Mouse (Mus musculus) forebrain, embryonic 15.5 days (tissue): ENCODE measurements at regions not wholly inside any gene's neighbourhood (a gene's known extent, or its start where the extent isn't known, plus 50 kb on each side); places are given as distances from the start of the nearest gene placed in this dataset.

Experiments
- ATAC-seq: fragments of 200-750 bp; cut with Nextera tagmentation; replicated peaks from 2 replicates; pipeline ENCODE4 v1.8.0; 2017; ENCODE audit warnings: mild to moderate bottlenecking, moderate TSS enrichment, moderate library complexity
- H3K27ac ChIP-seq: fragments of 300-500 bp; sonication (generic); replicated peaks from 2 replicates; pipeline ENCODE4 v1.5.1; 2015; ENCODE audit warnings: mild to moderate bottlenecking, inconsistent platforms
- H3K27me3 ChIP-seq: fragments of 300-500 bp; sonication (generic); 2 replicates; pipeline ENCODE4 v1.6.1; 2015; ENCODE audit warnings: inconsistent platforms
- H3K36me3 ChIP-seq: fragments of 300-500 bp; sonication (generic); 2 replicates; pipeline ENCODE4 v1.6.1; 2015; ENCODE audit warnings: mild to moderate bottlenecking, inconsistent platforms
- H3K4me1 ChIP-seq: fragments of 300-500 bp; sonication (generic); 2 replicates; pipeline ENCODE4 v1.6.1; 2015; ENCODE audit warnings: inconsistent platforms
- H3K4me2 ChIP-seq: fragments of 300-500 bp; sonication (generic); replicated peaks from 2 replicates; pipeline ENCODE4 v1.6.1; 2015; ENCODE audit warnings: mild to moderate bottlenecking, inconsistent platforms
- H3K4me3 ChIP-seq: fragments of 300-500 bp; sonication (generic); 2 replicates; pipeline ENCODE4 v1.5.1; 2015; ENCODE audit warnings: mild to moderate bottlenecking, inconsistent platforms
- H3K9ac ChIP-seq: fragments of 300-500 bp; sonication (generic); replicated peaks from 2 replicates; pipeline ENCODE4 v1.6.1; 2015; ENCODE audit warnings: mild to moderate bottlenecking, inconsistent platforms
- H3K9me3 ChIP-seq: fragments of 300-500 bp; sonication (generic); 2 replicates; pipeline ENCODE4 v1.6.1; 2016; ENCODE audit warnings: inconsistent platforms
- WGBS: fragments of 180-500 bp; shearing (Covaris S2); methylation state at CpG from one replicate; pipeline ENCODE4 v1.1.7; 2015; ENCODE audit warnings: mixed read lengths; 5-methylcytosine and 5-hydroxymethylcytosine counted together

DNA sequence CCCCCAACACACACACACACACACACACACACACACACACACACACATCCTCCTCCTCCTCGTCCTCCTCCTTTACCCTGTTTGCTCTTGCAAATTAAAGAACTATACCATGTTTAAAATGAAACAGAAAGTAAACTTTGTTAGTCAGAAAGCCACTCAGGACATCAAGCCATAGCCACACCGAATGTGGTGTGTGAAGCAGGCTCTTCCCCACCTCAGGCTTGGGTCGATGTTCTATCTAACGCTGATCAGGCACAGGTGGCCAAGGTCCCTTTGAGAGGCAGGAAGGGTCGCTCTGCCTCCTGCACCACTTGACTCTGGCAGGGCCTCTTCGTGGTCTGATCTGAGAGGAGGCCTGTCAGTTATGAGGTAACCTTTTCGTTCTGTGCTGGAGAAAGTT lies 156.9 kb upstream of the Irx1 start:
- Histone ChIP-seq H3K9me3 (no peaks in the 10 kb centered on the region), H3K36me3 (no peaks in the 10 kb centered on the region), H3K4me1 (peaks cover 16% of the 10 kb centered on the region), H3K27me3 (peaks cover 8% of the 10 kb centered on the region; the same call in 1 of the 2 replicates), H3K27ac (no peak overlapping the region), H3K9ac (no peak overlapping the region), H3K4me2 (no peak overlapping the region), H3K4me3 (no peak overlapping the region)
- 19% methylated on average over 7 of the region's 7 CpGs for WGBS
- ATAC-seq, result no peak

DNA sequence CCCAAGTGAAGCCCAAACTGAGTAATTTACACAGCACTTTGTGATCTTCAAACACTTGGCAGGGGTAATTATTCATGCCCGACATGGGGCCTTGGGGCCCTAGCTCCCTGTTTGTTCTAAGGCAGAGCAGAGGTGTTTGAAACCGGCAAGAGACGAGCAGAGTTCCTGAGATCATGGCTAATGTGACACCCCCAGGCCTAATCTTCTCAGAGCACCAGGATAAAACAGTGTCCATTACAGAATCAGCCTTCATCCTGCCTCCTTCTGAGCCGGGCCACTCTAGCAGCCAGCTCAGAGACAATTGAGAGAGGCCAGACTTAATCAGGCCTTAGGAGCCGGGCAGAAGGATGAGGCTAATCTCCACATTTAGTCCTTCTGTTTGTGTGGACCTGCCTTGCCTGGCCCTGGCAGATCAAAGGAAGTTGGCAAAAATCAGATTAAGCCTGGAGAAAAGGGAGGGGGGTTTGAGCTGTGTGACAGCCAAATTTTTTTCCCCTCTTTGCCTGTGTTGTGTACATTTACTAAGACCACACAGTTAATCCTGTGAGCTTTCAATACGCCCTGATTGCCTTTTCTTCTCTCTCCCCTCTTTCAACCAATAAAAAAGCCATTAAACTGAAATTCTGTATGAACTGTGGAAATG lies 157.5 kb upstream of the Irx1 start:
- peaks cover 16% of the 10 kb centered on the region for H3K4me1 ChIP-seq
- H3K9ac ChIP-seq, result no peak overlapping the region
- no peaks in the 10 kb centered on the region for H3K36me3 ChIP-seq
- H3K27ac ChIP-seq, result no peak overlapping the region
- peaks cover 8% of the 10 kb centered on the region; the same call in 1 of the 2 replicates for H3K27me3 ChIP-seq
- H3K9me3 ChIP-seq, result no peaks in the 10 kb centered on the region
- WGBS, result 7% methylated on average over 6 of the region's 6 CpGs
- ATAC-seq, result peak; percentile 34
- no peak overlapping the region for H3K4me2 ChIP-seq
- H3K4me3 ChIP-seq, result no peak overlapping the region

- 37% methylated on average over 18 of the region's 18 CpGs for whole genome bisulfite sequencing
- Histone ChIP-seq H3K27me3 (peaks cover 8% of the 10 kb centered on the region; the same call in 1 of the 2 replicates), H3K4me3 (no peak overlapping the region), H3K36me3 (no peaks in the 10 kb centered on the region), H3K4me1 (peaks cover 16% of the 10 kb centered on the region), H3K9me3 (no peaks in the 10 kb centered on the region), H3K9ac (no peak overlapping the region), H3K27ac (no peak overlapping the region), H3K4me2 (no peak overlapping the region)
- ATAC-seq, result 0 out of 2 replicates have a peak, but pooled peaks have one; percentile 17
These were observed 158.2 kb upstream of the Irx1 start for GRCm38 (mm10) chr13:72121554-72122229.

DNA sequence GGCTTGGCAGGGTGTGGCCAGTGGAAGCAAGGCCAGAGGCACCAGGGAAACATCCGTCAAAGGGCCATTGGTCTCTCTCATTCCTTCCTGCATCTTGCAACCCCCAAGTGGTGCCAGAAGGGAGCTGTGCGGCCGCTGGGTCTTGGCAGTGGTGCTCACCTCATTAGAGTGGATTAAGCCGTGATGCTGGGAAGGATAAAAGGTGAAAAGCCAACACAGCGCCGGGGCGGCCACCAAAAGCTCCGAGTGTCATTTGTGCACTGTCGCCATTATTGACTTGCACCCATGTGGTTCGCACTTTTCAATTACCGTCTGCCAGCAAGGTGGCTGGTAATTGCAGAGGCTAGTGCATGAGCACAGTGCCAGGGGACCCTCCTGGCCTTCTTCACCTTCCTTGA lies 158.7 kb upstream of the Irx1 start:
- peaks cover 16% of the 10 kb centered on the region for H3K4me1 ChIP-seq
- 6% methylated on average over 11 of the region's 11 CpGs for WGBS
- H3K36me3 ChIP-seq, result no peaks in the 10 kb centered on the region

GRCm38 (mm10) chr13:72128306-72128705 lies 164.8 kb upstream of the Irx1 start:
- no peaks in the 10 kb centered on the region for H3K36me3 ChIP-seq
- no peak overlapping the region for H3K27ac ChIP-seq
- H3K4me3 ChIP-seq, result no peak overlapping the region
- 90% methylated on average over 1 of the region's 1 CpGs for WGBS
- 0 out of 2 replicates have a peak, but pooled peaks cover 3% of the 10 kb centered on the region for H3K27me3 ChIP-seq
- no peak overlapping the region for H3K9ac ChIP-seq
- no peak overlapping the region for H3K4me2 ChIP-seq
- ATAC-seq, result no peak
- H3K4me1 ChIP-seq, result no peaks in the 10 kb centered on the region
- H3K9me3 ChIP-seq, result no peaks in the 10 kb centered on the region

More for the DNA sequence above, 158.7 kb upstream of the Irx1 start:
- Histone ChIP-seq H3K27ac (no peak overlapping the region), H3K4me2 (no peak overlapping the region), H3K9ac (no peak overlapping the region), H3K9me3 (no peaks in the 10 kb centered on the region), H3K27me3 (peaks cover 8% of the 10 kb centered on the region; the same call in 1 of the 2 replicates), H3K4me3 (no peak overlapping the region)
- ATAC-seq, result peak; percentile 41; the same call in 1 of the 2 replicates

DNA sequence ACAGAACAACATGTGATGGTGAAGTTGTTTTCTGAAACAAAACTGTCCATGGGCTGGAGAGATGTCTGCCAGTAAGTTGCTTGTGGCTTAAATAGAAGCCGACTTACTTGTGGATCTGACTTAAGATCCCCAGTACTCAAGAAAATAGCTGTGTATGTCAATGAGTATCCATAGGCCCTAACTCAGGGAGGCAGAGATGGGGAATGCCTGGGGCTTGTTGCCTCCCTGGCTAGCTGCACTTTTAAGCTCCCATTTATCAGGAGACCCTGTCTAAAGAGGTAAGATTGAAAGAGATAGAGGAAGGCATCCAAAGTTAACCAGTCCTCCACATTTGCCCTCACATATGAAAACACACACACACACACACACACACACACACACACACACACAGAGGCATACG lies 167.8 kb upstream of the Irx1 start:
- H3K4me1 ChIP-seq, result no peaks in the 10 kb centered on the region
- 92% methylated on average over 2 of the region's 2 CpGs for WGBS
- no peaks in the 10 kb centered on the region for H3K27me3 ChIP-seq
- no peak overlapping the region for H3K4me2 ChIP-seq
- no peak overlapping the region for H3K9ac ChIP-seq
- H3K4me3 ChIP-seq, result no peak overlapping the region
- ATAC-seq, result no peak
- no peaks in the 10 kb centered on the region for H3K9me3 ChIP-seq
- H3K36me3 ChIP-seq, result no peaks in the 10 kb centered on the region
- H3K27ac ChIP-seq, result no peak overlapping the region

DNA sequence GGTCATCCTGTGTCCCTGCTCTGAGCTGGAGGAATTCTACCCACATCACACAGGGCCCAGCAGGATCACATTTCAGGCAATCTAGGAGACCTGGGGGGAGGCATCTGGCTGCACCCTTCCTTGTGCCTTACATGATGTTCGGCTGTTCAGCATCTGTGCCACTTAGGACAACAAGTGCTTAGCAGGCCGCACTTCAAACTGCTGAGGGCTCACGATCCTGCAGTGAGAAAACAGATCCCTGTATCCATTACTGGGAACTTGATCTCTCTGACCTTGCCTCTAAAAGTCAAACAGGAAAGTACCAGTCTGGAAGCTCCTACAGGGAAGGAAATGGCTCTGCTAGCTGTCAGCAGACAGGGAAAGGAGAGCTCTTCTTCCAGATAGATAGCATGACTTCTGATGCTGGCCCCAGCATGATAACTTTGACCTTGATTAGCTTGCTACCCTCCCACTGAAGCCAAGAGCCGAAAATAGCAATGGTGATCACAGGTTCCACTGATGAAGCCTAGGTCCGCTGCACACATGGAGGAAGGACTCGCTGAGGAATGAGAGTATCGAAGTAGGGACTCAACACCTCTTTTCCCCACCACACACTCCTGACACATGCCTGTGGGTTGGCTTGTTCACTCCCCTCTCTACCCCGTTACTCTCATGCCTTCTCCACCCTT lies 170.7 kb upstream of the Irx1 start:
- H3K4me3 ChIP-seq, result no peak overlapping the region
- H3K9ac ChIP-seq, result no peak overlapping the region
- H3K4me1 ChIP-seq, result no peaks in the 10 kb centered on the region
- H3K27me3 ChIP-seq, result no peaks in the 10 kb centered on the region
- no peaks in the 10 kb centered on the region for H3K9me3 ChIP-seq
- WGBS, result 83% methylated on average over 8 of the region's 8 CpGs
- no peak overlapping the region for H3K27ac ChIP-seq
- no peak for ATAC-seq
- no peak overlapping the region for H3K4me2 ChIP-seq
- no peaks in the 10 kb centered on the region for H3K36me3 ChIP-seq

- H3K27ac ChIP-seq, result no peak overlapping the region
- no peaks in the 10 kb centered on the region for H3K36me3 ChIP-seq
- WGBS, result 54% methylated on average over 2 of the region's 2 CpGs
- no peak overlapping the region for H3K4me3 ChIP-seq
- no peaks in the 10 kb centered on the region for H3K9me3 ChIP-seq
- H3K4me2 ChIP-seq, result no peak overlapping the region
- no peak for ATAC-seq
- no peaks in the 10 kb centered on the region for H3K27me3 ChIP-seq
- no peak overlapping the region for H3K9ac ChIP-seq
- no peaks in the 10 kb centered on the region for H3K4me1 ChIP-seq
These were observed 202.7 kb upstream of the Irx1 start for GRCm38 (mm10) chr13:72166225-72166624.

- H3K27me3 ChIP-seq, result no peaks in the 10 kb centered on the region
- H3K4me3 ChIP-seq, result no peak overlapping the region
- no peaks in the 10 kb centered on the region for H3K4me1 ChIP-seq
- H3K27ac ChIP-seq, result no peak overlapping the region
- ATAC-seq, result no peak
- H3K9ac ChIP-seq, result no peak overlapping the region
- no peak overlapping the region for H3K4me2 ChIP-seq
- H3K9me3 ChIP-seq, result no peaks in the 10 kb centered on the region
- WGBS, result 72% methylated on average over 2 of the region's 2 CpGs
- no peaks in the 10 kb centered on the region for H3K36me3 ChIP-seq
These were observed 203.9 kb upstream of the Irx1 start for GRCm38 (mm10) chr13:72167434-72167833.

DNA sequence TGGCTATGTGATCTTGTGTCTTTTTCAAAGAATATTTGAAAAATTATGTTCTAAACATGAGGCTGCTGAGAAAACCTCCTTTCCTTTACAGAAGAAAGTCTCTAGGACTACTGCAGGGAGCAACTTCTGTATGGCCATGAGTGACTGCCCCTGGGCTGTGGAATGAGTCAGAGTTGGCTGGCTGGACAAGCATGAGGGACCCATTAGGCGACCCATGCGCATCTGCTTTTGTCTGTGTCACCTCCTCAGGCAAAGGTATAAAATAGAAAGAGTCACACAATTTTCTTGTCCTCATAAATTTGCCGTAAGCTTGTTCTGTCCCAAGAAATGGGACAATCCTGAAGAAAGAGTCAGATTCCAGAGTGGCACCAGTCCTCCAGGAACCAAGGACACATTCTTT lies 220.1 kb upstream of the Irx1 start:
- Histone ChIP-seq H3K9ac (no peak overlapping the region), H3K4me2 (no peak overlapping the region), H3K27ac (no peak overlapping the region), H3K4me3 (no peak overlapping the region), H3K27me3 (no peaks in the 10 kb centered on the region), H3K4me1 (no peaks in the 10 kb centered on the region), H3K9me3 (no peaks in the 10 kb centered on the region), H3K36me3 (no peaks in the 10 kb centered on the region)
- 94% methylated on average over 3 of the region's 3 CpGs for WGBS
- ATAC-seq, result no peak

DNA sequence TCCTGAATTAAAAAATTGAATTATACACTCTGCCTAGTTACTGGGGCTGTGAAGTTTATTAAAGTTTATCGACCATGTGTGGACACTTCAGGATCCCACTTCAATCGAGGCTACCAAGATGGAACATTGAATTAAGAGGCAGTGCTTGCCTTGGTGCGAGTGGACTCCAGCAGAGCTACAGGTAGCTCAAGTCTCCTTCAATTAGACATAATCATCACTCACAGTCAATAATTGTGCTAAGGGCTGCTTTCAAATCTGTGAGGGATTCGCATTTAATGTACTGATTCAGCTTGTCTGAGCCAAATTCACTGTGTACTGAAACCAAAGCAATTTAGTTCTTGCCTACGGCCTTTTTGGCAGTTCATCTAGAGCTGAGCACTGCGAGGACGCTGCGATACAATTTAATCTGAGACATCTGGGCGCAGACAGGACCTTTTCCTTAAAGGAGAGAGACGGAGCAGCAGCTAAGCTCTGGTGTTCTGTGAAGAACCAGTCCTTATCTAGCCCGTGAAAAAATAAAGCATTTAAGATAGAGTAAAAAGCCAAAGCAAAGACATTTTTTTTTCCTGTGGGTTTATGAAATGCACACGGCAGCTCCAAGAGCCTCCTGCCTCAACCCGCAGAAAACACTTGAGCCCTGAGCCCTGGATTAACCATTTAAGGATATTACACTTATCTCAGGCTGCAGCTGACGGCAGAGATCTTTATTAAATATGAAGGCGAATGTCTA lies 220.8 kb upstream of the Irx1 start:
- WGBS, result 77% methylated on average over 15 of the region's 15 CpGs
- no peak for ATAC-seq
- H3K27ac ChIP-seq, result no peak overlapping the region

DNA sequence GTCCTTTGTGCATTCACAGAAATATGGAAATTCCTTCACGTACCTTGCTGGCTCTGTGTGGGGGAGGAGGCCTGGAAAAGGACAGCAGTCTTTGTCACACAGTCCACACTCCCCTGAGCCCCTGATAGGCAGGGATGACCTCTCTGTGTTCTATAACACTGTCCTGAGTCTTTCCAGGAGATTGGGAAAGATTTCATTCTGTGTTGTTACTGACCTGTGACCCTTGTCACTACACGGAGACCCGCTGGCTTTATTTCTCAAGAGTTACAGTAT lies 221.3 kb upstream of the Irx1 start:
- H3K4me1 ChIP-seq, result no peaks in the 10 kb centered on the region
- H3K9me3 ChIP-seq, result no peaks in the 10 kb centered on the region
- H3K36me3 ChIP-seq, result no peaks in the 10 kb centered on the region
- no peak overlapping the region for H3K4me2 ChIP-seq
- ATAC-seq, result no peak
- H3K9ac ChIP-seq, result no peak overlapping the region
- WGBS, result 81% methylated on average over 3 of the region's 3 CpGs
- no peak overlapping the region for H3K27ac ChIP-seq
- H3K27me3 ChIP-seq, result no peaks in the 10 kb centered on the region
- no peak overlapping the region for H3K4me3 ChIP-seq

More for the DNA sequence above, 220.8 kb upstream of the Irx1 start:
- Histone ChIP-seq H3K4me1 (no peaks in the 10 kb centered on the region), H3K36me3 (no peaks in the 10 kb centered on the region), H3K9ac (no peak overlapping the region), H3K27me3 (no peaks in the 10 kb centered on the region), H3K4me3 (no peak overlapping the region), H3K4me2 (no peak overlapping the region), H3K9me3 (no peaks in the 10 kb centered on the region)
